Mouse (Mus musculus): Measurements from ENCODE around the gene Arhgap22.

DNA sequence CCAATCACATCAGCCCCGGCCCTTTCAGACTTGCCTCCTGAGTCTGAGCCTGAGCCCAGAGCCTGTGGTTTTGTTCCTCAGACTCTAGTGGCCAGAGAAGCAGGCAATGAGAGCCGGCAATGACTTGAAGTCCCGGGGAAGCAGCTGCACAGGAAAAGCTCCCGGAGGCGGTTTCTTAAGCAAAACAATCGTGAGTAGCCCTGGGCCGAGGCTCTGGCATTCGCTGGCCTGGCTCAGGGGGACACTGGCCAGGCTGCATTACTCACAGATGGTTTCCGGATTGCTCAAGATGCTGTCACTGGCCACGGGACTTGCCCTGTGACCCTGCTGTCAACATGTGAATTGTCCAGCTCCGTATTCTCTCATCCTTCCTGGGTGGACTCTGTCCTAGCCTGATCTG, 33.8 kb downstream of the Arhgap22 start:
- TF ChIP-seq CTCF (IDR thresholded peaks at IDR 0.05; ENCODE audit: control insufficient read depth, insufficient read depth, insufficient read length) (no peak), USF1 (IDR thresholded peaks at IDR 0.05; ENCODE audit: low read depth) (peak; percentile 65), MYOG (IDR thresholded peaks at IDR 0.05; ENCODE audit: control insufficient read depth, extremely low read depth, insufficient read length) (no peak), MAX (IDR thresholded peaks at IDR 0.05) (peak; percentile 82), MYOD1 (IDR thresholded peaks at IDR 0.05; ENCODE audit: control insufficient read depth, insufficient read length, low read depth) (peak; percentile 91), CEBPB (IDR thresholded peaks at IDR 0.05; ENCODE audit: low read depth) (peak; percentile 94)
